Mouse (Mus musculus): ENCODE measurements around the gene Gm36245.

DNA sequence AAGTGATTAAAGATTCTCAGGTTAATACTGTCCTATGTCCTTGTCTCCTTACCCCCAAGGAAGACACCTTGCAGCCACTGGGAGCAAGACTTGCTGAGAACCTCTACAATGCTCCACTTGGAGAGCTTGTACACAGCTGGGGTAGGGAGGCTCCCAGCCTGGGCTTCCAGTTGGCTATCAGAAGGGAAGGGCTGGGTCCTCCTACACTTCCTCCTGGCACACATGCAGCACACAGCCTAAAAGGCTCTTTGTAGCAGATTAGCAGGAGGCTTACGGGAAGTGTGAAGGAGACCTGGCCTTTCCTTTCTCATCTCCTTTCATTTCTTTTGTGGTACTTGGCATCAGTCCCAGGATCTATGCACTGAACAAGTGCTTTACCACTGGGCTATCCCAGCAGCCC, 17.4 kb upstream of the Gm36245 start:
- TF ChIP-seq MYOG (IDR thresholded peaks at IDR 0.05; ENCODE audit: control insufficient read depth, extremely low read depth, insufficient read length) (no peak), MAX (IDR thresholded peaks at IDR 0.05) (no peak), CTCF (IDR thresholded peaks at IDR 0.05; ENCODE audit: control insufficient read depth, insufficient read depth, insufficient read length) (no peak), CEBPB (IDR thresholded peaks at IDR 0.05; ENCODE audit: low read depth) (no peak), USF1 (IDR thresholded peaks at IDR 0.05; ENCODE audit: low read depth) (no peak), MYOD1 (IDR thresholded peaks at IDR 0.05; ENCODE audit: control insufficient read depth, insufficient read length, low read depth) (no peak)

All from C2C12 (cell line).